Mouse (Mus musculus) frontal cortex, postnatal 14 days (tissue): ENCODE data around the gene Selenop.

Experiments
- DNase-seq, 2 experiments: peaks; one replicate each; pipeline ENCODE4 v3.0.0; 2022; ENCODE audit warnings: low spot score in 2 of 2

Gene Selenop

GRCm38 (mm10) chr15:3270646-3271077 lies 2.3 kb downstream of the Selenop start:
- DNase-seq = peak; percentile 20 to 34

- DNase-seq = no peak
Measured at GRCm38 (mm10) chr15:3271216-3271615, 2.9 kb downstream of the Selenop start.

GRCm38 (mm10) chr15:3273191-3273590 lies 4.8 kb downstream of the Selenop start:
- no peak for DNase-seq

GRCm38 (mm10) chr15:3277391-3277790 lies 9.0 kb downstream of the Selenop start:
- no peak for DNase-seq

- no peak for DNase-seq
Measured at GRCm38 (mm10) chr15:3279242-3279641, 10.9 kb downstream of the Selenop start.

- DNase-seq = no peak
Measured at GRCm38 (mm10) chr15:3281216-3281615, 12.9 kb downstream of the Selenop start.

GRCm38 (mm10) chr15:3281737-3282136 lies 13.4 kb downstream of the Selenop start:
- no peak for DNase-seq

- no peak for DNase-seq
Measured at GRCm38 (mm10) chr15:3286032-3286431, 17.7 kb downstream of the Selenop start.

GRCm38 (mm10) chr15:3290435-3290834 lies 22.1 kb downstream of the Selenop start:
- no peak for DNase-seq

GRCm38 (mm10) chr15:3293477-3293876 lies 25.1 kb downstream of the Selenop start:
- DNase-seq = no peak

GRCm38 (mm10) chr15:3295986-3296385 lies 27.6 kb downstream of the Selenop start:
- DNase-seq = no peak

GRCm38 (mm10) chr15:3297615-3298014 lies 29.3 kb downstream of the Selenop start:
- DNase-seq = no peak

GRCm38 (mm10) chr15:3300361-3301100 lies 32.2 kb downstream of the Selenop start:
- no peak for DNase-seq

GRCm38 (mm10) chr15:3303426-3303825 lies 35.1 kb downstream of the Selenop start, which contains the start of gene Ccdc152:
Ccdc152 (minus strand) TSS chr15:3303526.
- DNase-seq = no peak

GRCm38 (mm10) chr15:3309856-3310255 lies 41.5 kb downstream of the Selenop start:
- DNase-seq = no peak

GRCm38 (mm10) chr15:3312937-3313336 lies 44.6 kb downstream of the Selenop start:
- no peak for DNase-seq

GRCm38 (mm10) chr15:3316617-3317016 lies 48.3 kb downstream of the Selenop start:
- DNase-seq = no peak

- DNase-seq = no peak
Measured at GRCm38 (mm10) chr15:3319929-3320328, 51.6 kb downstream of the Selenop start.

- no peak for DNase-seq
Measured at GRCm38 (mm10) chr15:3323041-3323440, 54.7 kb downstream of the Selenop start.
